Mouse (Mus musculus) ES-Bruce4 (cell line): Measurements from ENCODE around the gene Pla2g16. TPM values are rescaled to one million over a fixed set of nuclear protein-coding genes. Genes with fewer than 3 reads are reported as not detected.

ENCODE experiments used
- H3K27ac ChIP-seq: 2 replicates; pipeline ENCODE4 v1.5.1; 2012; ENCODE audit warnings: low read length, inconsistent platforms; ENCODE audit not compliant: insufficient read depth
- H3K27me3 ChIP-seq: 2 replicates; pipeline ENCODE4 v1.6.1; 2012; ENCODE audit warnings: mild to moderate bottlenecking, low read length, inconsistent platforms; ENCODE audit not compliant: control insufficient read depth, poor library complexity, insufficient read depth, severe bottlenecking
- H3K36me3 ChIP-seq: 2 replicates; pipeline ENCODE4 v1.6.1; 2012; ENCODE audit warnings: inconsistent platforms, mild to moderate bottlenecking, low read length, moderate library complexity; ENCODE audit not compliant: control insufficient read depth, poor library complexity, insufficient read depth, severe bottlenecking
- H3K4me1 ChIP-seq: one replicate; pipeline ENCODE4 v1.8.1; 2011; ENCODE audit warnings: low read length; ENCODE audit not compliant: control insufficient read depth, insufficient read depth
- H3K4me3 ChIP-seq: 2 replicates; pipeline ENCODE4 v1.5.1; 2011; ENCODE audit warnings: low read depth, mild to moderate bottlenecking, low read length
- H3K9ac ChIP-seq: 2 replicates; pipeline ENCODE4 v1.6.1; 2012; ENCODE audit warnings: low read depth, mild to moderate bottlenecking, inconsistent platforms; ENCODE audit not compliant: poor library complexity, severe bottlenecking
- H3K9me3 ChIP-seq: replicated peaks from 2 replicates; pipeline ENCODE4 v1.6.1; 2012; ENCODE audit warnings: mild to moderate bottlenecking, low read length, inconsistent platforms; ENCODE audit not compliant: control insufficient read depth, poor library complexity, insufficient read depth, severe bottlenecking
- CTCF ChIP-seq: IDR thresholded peaks from one replicate; pipeline ENCODE4 v1.8.1; 2011; ENCODE audit warnings: low read depth, low read length
- EP300 ChIP-seq: IDR thresholded peaks from 2 replicates; pipeline ENCODE4 v1.6.1; 2011; ENCODE audit warnings: low read depth, low read length; ENCODE audit not compliant: insufficient read depth
- POLR2A ChIP-seq: IDR thresholded peaks from one replicate; pipeline ENCODE4 v1.8.1; 2011; ENCODE audit warnings: low read length; ENCODE audit not compliant: insufficient read depth
- polyA plus RNA-seq: library from polyadenylated mRNA; stranded (reverse); fragments of >200 nt; gene quantifications from 2 replicates; pipeline ENCODE4 v1.2.4, GENCODE M21; 2011; ENCODE audit warnings: low read depth; ENCODE audit not compliant: missing spikeins, insufficient read depth, insufficient read length

The Pla2g16 gene
- polyA plus RNA-seq, 1 experiment: 10.5 TPM

- Histone ChIP-seq H3K4me1 (no peaks in the 10 kb centered on the region), H3K27ac (no peak overlapping the region), H3K4me3 (no peak overlapping the region), H3K9ac (no peak overlapping the region), H3K36me3 (no peaks in the 10 kb centered on the region), H3K9me3 (no peaks in the 10 kb centered on the region), H3K27me3 (no peaks in the 10 kb centered on the region)
- no peak for TF ChIP-seq POLR2A
- no peak for TF ChIP-seq CTCF
- TF ChIP-seq EP300: no peak
These were observed 5.5 kb upstream of the Pla2g16 start for GRCm38 (mm10) chr19:7551550-7552300.

GRCm38 (mm10) chr19:7552301-7552673 lies 5.0 kb upstream of the Pla2g16 start:
- H3K4me1 ChIP-seq: no peaks in the 10 kb centered on the region
- H3K9me3 ChIP-seq: no peaks in the 10 kb centered on the region
- TF ChIP-seq EP300: no peak
- no peak for TF ChIP-seq CTCF
- no peak for TF ChIP-seq POLR2A
- H3K27me3 ChIP-seq: no peaks in the 10 kb centered on the region
- no peak overlapping the region for H3K9ac ChIP-seq
- no peak overlapping the region for H3K4me3 ChIP-seq
- H3K27ac ChIP-seq: no peak overlapping the region
- no peaks in the 10 kb centered on the region for H3K36me3 ChIP-seq

- H3K27me3 ChIP-seq: no peaks in the 10 kb centered on the region
- H3K9me3 ChIP-seq: no peaks in the 10 kb centered on the region
- TF ChIP-seq EP300 (no peak), CTCF (no peak), POLR2A (no peak)
- no peak overlapping the region for H3K4me3 ChIP-seq
- no peak overlapping the region for H3K9ac ChIP-seq
- H3K36me3 ChIP-seq: no peaks in the 10 kb centered on the region
- H3K27ac ChIP-seq: no peak overlapping the region
- H3K4me1 ChIP-seq: no peaks in the 10 kb centered on the region
These were observed 3.8 kb upstream of the Pla2g16 start for GRCm38 (mm10) chr19:7553441-7553840.

- TF ChIP-seq CTCF (no peak), POLR2A (no peak)
- Histone ChIP-seq H3K36me3 (no peaks in the 10 kb centered on the region), H3K4me3 (no peak overlapping the region), H3K9me3 (no peaks in the 10 kb centered on the region), H3K4me1 (no peaks in the 10 kb centered on the region), H3K27ac (no peak overlapping the region), H3K27me3 (no peaks in the 10 kb centered on the region), H3K9ac (no peak overlapping the region)
These were observed 2.4 kb upstream of the Pla2g16 start for GRCm38 (mm10) chr19:7554881-7555280.

GRCm38 (mm10) chr19:7556641-7557040 lies 618 bp upstream of the Pla2g16 start:
- TF ChIP-seq POLR2A (no peak), CTCF (no peak), EP300 (no peak)
- Histone ChIP-seq H3K36me3 (no peaks in the 10 kb centered on the region), H3K9me3 (no peaks in the 10 kb centered on the region), H3K27ac (no peak overlapping the region), H3K4me1 (no peaks in the 10 kb centered on the region), H3K27me3 (no peaks in the 10 kb centered on the region), H3K4me3 (no peak overlapping the region), H3K9ac (no peak overlapping the region)

GRCm38 (mm10) chr19:7557844-7558243 lies 585 bp downstream of the Pla2g16 start:
- Histone ChIP-seq H3K4me1 (no peaks in the 10 kb centered on the region), H3K27ac (no peak overlapping the region), H3K9ac (peak overlapping the region; percentile 74), H3K36me3 (no peaks in the 10 kb centered on the region), H3K4me3 (peak overlapping the region; percentile 74), H3K9me3 (no peaks in the 10 kb centered on the region), H3K27me3 (no peaks in the 10 kb centered on the region)
- TF ChIP-seq CTCF (no peak), EP300 (no peak), POLR2A (no peak)
